Mouse (Mus musculus): Measurements from ENCODE around the gene Slc25a48.

Slc25a48 gene

DNA sequence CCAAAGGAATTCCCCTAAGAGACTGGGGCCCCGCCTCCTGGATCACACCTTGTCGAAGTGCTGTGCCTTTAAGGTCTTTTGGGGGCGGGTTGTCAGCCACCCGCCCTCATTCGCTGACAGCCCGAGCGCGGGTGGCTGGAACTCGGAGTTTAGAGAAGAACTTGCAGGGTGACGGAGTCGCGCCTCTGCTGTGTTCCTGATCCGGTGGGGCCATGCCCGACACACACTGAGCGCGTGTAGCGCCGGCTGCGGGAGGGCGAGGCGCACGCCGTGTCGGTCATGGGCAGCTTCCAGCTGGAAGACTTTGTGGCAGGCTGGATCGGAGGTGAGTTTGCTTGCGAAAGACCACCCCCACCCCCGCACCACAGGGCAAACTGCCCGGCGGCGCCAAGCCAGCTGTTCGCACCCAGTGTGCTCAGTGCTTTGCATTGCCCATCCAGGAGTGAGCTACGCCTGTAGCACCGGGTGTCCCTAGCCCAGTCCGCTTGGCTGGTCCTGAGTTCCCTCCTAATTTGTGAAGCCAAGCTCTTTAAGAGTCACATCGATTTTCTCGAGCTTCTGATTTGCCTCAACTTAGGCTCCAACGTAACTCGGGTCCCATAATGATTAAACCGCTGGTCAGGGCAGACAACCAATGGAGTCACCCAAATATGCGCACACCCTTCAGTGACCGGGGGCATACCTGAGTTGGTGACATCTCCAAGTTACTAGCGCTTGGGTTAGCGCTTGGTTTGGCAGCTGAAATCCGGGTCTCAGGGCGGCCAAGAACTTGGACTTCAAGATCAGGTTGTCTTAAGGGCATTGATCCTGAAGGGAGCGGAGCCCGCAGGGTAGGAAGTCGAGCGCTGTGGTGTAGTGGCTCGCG, at the start of gene Slc25a48:
Gene Slc25a48, plus strand, starts transcription at position 145 of the 865 bp plus-strand sequence.
- peak; percentile 47 for DNase-seq

- DNase-seq: peak; percentile 54
Observed at GRCm38 (mm10) chr13:56397572-56397971, 40.6 kb upstream of the Slc25a48 start.

- no peak for DNase-seq
Observed at GRCm38 (mm10) chr13:56401186-56401585, 37.0 kb upstream of the Slc25a48 start.

GRCm38 (mm10) chr13:56403381-56404086, 34.6 kb upstream of the Slc25a48 start:
- no peak for DNase-seq

DNA sequence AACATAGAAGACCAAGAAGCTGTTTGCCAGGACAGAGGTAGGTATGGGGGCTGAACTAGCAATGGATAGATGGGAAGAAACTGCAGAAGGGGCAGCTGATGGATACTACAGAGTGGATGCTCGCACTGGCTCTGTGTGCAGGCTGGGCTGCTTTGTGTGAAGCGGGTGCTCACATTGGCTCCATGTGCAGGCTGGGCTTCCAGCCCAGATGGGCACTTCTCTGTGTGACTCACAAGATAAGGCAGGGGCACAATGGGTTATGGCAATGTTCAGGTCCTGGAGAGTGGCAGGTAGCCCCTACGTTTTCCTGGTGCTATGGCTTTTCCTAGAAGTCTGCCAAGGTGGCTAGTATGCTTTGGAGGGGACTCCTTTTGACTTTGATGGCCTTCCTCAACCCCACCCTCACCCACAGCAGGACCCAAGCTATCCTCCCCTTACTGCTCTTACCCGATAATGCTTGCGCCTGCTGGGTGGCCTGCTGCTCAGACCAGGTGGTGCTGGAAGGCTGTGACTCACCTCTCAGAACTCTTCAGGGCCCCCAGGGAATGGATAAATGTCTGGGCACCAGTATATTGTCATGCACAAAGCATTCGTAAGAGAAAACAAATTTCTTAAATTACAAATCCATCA, 33.5 kb upstream of the Slc25a48 start:
- DNase-seq: no peak

DNA sequence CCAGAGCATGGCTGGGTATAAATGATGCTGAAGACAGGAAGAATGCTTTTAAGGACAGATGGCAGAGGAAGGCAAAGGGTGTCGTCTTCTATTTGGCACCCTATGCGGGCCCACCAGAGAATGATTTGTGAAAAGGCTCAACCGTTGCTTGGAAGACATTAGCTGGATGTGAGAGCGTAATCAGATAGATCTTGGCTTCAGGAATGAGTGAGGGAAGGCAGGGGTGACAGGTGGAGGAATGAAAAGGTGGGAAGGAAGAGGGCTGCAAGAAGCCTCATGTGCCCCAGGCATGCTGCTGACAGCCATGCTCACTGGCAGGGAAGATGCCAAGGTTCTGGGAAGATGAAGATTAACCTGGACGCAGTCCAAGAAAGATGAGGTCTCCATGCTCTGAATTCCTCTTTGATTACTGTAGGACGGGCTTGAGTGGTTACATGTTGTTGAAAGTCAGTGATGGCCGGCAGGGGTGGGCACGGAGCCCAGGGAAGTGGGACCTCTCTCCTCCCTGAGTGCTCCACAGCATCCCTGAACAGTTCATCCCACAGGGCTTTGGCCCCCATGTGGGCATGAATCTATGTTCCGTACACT, 25.8 kb upstream of the Slc25a48 start:
- DNase-seq: no peak

DNA sequence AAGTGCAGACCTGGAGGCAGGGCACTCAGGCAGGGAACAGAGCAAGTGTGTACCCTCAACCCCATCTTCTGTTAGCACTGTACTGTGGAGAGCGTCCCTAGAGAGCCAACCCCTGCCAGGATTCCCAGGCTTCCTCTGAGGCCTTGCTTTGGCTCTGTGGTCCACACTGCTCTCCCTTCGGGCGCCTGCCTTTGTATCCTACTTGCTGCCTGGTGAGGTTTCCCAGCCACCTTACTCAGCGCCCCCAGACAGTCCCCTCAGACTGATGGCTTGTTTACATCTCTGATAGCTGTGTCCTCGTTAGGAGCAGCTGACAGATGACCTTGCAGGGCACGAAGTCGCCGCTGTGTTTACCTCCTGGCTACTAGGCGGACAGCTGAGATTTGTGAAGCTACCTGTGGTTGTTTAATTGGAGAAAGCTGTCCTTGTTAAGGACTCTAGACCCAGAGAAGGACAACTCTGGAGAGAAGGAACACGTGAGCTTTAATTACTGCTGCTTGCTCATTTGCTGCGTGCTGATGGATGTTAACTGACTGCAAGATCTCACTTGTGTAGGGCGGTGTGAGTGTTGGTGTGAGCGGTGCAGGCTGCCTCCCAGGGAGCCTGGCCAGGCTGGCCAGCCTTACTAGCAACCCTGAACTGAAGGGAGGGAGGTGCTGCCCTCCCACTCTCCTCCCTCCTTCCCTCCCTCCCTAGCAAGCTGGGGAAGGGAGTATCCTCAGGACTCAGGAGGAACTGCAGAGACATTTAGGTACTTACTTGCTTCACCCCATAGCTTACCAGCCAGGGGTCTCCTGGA, 19.3 kb upstream of the Slc25a48 start:
- DNase-seq: peak; percentile 61

- no peak for DNase-seq
Observed at GRCm38 (mm10) chr13:56419538-56419937, 18.6 kb upstream of the Slc25a48 start.

- peak; percentile 84 for DNase-seq
Observed at GRCm38 (mm10) chr13:56422072-56422723, 16.0 kb upstream of the Slc25a48 start.

GRCm38 (mm10) chr13:56425931-56426330, 12.2 kb upstream of the Slc25a48 start:
- peak; percentile 52 for DNase-seq

GRCm38 (mm10) chr13:56426365-56426764, 11.8 kb upstream of the Slc25a48 start, which contains the start of gene Gm3045:
Gene Gm3045 (plus strand): TSS chr13:56426594.
- no peak for DNase-seq

DNA sequence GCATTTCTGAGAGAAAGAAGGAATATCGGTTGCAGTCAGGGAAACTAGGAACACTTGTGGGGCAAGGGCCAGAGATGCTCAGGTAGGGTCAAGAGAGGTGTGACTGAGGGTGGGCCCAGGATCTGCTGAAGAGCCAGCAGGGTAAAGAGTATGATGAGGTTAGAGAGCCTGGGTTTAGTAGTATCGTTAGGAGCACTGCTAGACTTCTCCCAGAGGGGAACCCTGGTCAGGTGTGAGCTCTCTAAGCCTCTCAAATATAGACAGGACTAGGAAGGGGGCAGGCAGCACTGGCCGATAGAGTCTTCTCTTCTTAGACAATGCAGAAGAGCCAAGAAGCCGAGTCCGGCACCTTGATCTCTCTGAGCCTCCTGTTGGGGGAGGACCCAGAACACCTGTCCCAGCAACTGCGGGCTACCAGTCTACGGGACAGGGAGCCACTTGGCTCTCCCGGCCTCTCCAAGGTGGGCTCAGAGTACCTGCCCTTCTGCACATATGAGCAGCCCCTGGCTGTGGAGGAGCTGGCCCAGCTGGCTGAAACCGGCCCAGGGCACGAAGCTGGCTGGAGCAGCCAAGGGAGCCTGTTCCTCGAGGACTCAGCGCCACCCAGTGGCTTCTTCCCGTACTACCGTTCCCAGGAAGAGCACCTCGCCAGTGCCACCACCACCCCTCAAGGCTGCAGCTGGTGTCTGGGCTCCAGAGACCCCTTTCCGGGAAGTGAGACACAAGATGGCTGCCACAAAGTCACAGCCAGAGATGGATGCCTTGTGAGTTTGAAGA, 9.2 kb upstream of the Slc25a48 start:
- peak; percentile 71 for DNase-seq

- DNase-seq: no peak
Observed at GRCm38 (mm10) chr13:56432496-56432895, 5.7 kb upstream of the Slc25a48 start.

GRCm38 (mm10) chr13:56433466-56433865, 4.7 kb upstream of the Slc25a48 start:
- DNase-seq: peak; percentile 55

DNA sequence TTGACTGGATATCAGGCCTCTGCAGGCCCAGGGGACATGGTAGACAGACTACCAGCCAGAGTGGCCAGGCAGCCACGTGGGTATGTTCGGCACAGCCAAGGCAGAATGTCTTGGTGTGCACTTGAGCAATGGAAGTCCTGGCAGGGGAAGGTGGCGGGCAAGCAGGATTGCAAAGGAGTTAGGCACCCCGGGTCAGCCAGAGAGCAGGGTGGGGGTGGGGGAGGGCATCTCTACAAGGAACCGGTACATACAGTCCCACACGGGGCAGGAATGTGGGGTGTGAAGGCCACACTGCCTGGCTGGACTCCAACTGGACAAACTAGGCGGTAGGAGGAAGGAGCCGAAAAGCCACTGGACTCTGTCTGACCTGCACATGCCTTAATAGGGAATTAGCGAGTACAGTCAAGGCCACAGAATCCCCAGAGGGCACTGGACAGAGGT, 3.8 kb upstream of the Slc25a48 start:
- peak; percentile 68 for DNase-seq

GRCm38 (mm10) chr13:56435615-56436287, 2.4 kb upstream of the Slc25a48 start:
- no peak for DNase-seq

DNA sequence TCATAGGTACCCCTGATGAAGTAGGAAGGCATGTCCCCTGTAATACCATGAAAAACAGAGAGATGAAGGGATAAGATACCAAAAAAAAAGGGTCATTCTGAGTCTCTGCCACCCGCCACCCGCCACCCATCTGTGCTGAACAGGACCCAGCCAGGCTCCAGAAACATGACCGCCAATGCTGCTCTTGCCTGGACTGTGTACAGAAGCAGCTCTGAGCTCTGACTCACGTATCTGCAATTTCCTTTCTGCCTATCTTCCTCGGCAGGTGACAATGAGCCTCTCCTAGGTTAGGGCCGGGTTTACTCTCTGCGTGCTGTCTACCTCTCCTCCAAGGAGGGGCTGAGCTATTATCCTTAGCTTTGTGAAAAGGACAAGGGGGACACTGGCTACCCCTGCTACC, 5.3 kb downstream of the Slc25a48 start:
- DNase-seq: no peak

DNA sequence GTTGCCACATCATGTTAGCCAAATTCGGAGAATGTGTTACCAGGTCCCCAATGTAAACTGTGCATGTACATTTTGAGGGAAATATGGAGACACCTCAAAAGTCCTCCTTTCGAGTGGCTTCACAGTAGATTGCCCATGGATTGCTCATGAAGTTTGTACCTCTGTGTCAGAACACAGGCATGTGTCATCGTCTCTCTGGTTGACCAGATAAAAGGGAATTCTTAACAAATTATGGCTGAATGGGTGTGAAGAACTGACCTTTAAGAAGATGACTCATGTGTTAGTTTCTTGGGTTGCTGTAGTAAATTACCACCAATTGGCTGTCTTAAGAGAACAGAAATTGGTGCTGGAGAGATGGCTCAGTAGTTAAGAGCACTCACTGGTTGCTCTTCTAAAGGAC, 6.0 kb downstream of the Slc25a48 start:
- DNase-seq: no peak

GRCm38 (mm10) chr13:56444996-56445395, 6.8 kb downstream of the Slc25a48 start:
- no peak for DNase-seq

Measured in lung, postnatal 36 days (tissue).